Mouse (Mus musculus) layer of hippocampus, adult 9-11 months (tissue): ENCODE measurements around the gene Ugt1a6a.
"Not testable (repeated sequence)": the region's sequence is repeated elsewhere in the genome, so short reads cannot be mapped to it uniquely, and the experiment has no call there.

Experiments
- DNase-seq: peaks from one replicate; pipeline ENCODE4 v3.0.0; 2022

Ugt1a6a gene

GRCm38 (mm10) chr1:88213766-88214461 is 79.3 kb downstream of the Ugt1a6a start:
- no peak for DNase-seq

DNA sequence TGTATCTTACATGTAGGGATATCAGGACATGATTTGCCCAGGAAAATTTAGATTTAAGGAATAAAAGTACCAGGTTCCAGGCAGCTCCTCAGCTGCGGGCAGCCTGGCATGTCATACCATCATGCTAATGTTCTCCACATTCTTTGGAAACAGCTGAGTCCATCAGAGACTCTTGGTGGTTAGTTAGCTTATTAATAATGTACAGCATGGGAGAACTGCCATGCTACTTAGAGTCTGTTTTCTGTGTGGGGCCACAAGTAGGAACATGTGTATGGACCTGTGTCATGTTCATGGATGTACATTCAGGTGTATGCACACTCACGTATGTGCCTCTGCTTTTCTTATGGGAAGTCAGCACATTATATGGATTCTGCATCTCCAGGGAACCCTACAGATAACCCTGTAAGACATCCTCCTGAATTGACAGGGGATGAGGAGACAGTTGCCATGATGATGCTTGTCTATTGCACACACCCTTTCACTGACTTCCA is 79.9 kb downstream of the Ugt1a6a start:
- no peak for DNase-seq

DNA sequence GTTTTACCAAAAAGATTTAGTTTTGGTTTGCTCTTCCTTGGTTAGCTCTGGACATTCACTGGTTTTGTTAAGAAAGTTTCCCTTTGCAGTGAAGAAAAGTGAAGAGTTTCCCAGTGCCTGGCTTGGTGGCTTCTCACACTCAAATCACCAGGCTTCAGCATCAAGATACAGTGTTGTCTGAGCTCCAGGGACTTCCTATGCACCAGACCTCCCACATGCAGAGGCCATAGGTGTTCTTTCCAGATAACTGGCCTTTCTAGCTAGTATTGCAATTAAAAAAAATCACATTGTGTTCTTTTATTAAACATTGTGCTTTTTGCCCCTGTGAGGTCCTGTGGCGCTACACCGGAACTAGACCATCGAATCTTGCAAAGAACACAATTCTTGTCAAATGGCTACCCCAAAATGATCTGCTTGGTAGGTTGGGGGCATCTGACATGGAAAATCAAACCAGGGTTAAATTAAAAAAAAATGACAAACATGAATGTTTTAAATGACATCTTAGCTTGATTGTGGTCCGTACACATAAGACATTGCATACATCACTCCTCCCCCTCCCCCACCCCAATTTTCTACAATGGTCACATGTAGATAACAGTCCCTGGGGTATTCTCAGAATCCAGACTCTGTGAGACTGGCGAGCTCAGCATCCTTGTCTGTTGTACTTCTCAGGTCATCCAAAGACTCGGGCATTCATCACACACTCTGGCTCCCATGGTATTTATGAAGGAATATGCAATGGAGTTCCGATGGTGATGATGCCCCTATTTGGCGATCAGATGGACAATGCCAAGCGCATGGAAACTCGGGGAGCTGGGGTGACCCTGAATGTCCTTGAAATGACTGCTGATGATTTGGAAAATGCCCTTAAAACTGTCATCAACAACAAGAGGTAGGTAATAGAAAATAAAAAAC is 81.1 kb downstream of the Ugt1a6a start:
- DNase-seq: no peak

GRCm38 (mm10) chr1:88216551-88216950 is 81.9 kb downstream of the Ugt1a6a start:
- no peak for DNase-seq

DNA sequence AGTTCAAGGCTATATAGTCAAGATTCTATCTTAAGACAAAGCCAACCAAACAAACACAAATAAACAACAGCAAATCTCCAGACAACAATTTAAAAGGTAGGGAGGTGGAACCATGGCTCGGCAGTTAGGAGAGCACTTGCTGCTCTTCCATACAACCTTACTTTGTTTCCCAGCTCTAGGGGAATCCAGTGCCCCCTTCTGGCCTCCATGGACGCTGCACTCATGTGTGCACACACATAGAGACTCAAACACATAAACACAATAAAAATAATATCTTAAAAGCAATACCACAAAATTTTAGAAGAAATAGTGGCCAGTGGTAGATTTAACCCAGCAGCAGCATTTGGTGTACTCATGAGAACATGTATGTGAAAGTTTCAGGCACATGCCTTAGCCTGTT is 82.5 kb downstream of the Ugt1a6a start:
- no peak for DNase-seq

- no peak for DNase-seq
Observed at GRCm38 (mm10) chr1:88217576-88217975, 83.0 kb downstream of the Ugt1a6a start.

- no peak for DNase-seq
Observed at GRCm38 (mm10) chr1:88218051-88218450, 83.4 kb downstream of the Ugt1a6a start.

DNA sequence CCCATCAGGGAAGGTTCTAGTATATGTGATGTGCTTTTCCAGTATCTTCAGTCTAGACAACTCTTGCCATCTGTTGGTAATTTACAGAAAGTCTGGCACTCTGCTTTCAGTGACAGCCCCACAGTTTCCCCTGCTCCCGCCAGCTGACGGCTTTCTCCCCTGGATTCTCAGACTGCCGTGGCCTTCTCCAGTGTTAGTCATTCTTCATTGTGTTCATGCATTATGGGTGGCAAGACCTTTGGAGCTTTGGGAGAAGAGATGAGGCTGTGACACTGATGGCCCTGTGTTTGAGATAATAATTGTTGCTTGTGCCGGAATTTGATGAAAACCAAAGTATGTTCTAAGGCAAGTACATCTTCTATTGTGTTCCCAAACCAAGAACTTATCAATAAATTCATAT is 84.0 kb downstream of the Ugt1a6a start:
- no peak for DNase-seq

DNA sequence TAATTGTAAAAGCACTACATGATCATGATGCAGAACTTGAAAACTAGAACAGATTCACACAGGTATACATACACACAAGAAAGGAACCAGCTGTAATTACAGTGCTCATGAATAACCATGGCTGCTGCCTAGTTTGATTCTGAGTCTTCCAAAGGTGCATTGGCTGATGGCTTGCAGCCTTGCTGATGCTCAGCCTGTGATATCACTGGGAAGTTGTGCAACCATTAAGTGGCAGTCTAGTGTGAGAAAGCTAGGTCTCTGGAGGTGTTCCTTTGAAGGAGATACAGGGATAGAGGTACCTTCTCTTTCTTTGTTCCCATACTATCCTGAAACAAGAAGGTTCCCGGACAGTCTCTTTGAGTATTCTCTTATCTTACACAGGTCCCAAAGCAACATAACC is 84.4 kb downstream of the Ugt1a6a start:
- DNase-seq: no peak

GRCm38 (mm10) chr1:88220336-88220735 is 85.7 kb downstream of the Ugt1a6a start:
- no peak for DNase-seq

GRCm38 (mm10) chr1:88222216-88222615 is 87.6 kb downstream of the Ugt1a6a start:
- DNase-seq: no peak

DNA sequence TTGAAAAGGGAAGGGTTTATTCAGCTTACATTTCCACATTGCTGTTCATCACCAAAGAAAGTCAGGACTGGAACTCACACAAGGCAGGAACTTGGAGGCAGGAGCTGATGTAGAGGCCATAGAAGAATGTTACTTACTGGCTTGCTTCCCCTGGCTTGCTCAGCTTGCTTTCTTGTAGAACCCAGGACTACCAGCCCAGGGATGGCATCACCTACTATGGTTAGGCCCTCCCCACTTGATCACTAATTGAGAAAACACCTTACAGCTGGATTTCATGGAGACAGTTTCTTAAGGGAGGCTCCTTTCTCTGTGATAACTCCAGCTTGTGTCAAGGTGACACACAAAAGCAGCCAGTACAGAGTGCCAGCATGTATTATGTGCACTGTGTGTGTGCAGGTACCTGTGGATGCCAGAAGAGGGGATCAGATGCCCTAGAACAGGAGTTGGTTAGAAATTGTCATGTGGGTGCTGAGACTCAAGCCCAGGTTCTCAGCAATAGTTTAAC is 88.5 kb downstream of the Ugt1a6a start:
- DNase-seq: not testable (repeated sequence)

- DNase-seq: no peak
Observed at GRCm38 (mm10) chr1:88223591-88223990, 89.0 kb downstream of the Ugt1a6a start.

- no peak for DNase-seq
Observed at GRCm38 (mm10) chr1:88224029-88224776, 89.6 kb downstream of the Ugt1a6a start.

DNA sequence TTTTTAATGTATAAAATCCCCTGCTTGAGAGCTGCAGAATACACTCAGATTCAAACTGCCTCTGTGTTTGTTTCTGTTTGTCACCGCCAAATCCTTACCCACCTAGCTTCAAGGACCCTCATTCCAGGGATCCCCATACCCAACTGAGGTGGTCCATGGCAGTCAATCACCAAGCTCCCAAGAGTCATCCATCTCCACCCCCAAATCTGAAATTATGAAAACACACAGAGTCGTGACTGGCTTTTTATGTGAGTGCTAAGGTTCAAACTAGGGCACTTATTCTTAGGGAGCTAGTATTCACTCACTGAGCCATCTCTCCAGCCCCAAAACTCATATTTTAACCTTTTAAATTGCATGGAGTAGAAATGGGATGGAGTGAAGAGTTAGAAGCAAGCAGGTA is 90.7 kb downstream of the Ugt1a6a start:
- not testable (repeated sequence) for DNase-seq

GRCm38 (mm10) chr1:88225741-88226140 is 91.1 kb downstream of the Ugt1a6a start:
- DNase-seq: no peak

DNA sequence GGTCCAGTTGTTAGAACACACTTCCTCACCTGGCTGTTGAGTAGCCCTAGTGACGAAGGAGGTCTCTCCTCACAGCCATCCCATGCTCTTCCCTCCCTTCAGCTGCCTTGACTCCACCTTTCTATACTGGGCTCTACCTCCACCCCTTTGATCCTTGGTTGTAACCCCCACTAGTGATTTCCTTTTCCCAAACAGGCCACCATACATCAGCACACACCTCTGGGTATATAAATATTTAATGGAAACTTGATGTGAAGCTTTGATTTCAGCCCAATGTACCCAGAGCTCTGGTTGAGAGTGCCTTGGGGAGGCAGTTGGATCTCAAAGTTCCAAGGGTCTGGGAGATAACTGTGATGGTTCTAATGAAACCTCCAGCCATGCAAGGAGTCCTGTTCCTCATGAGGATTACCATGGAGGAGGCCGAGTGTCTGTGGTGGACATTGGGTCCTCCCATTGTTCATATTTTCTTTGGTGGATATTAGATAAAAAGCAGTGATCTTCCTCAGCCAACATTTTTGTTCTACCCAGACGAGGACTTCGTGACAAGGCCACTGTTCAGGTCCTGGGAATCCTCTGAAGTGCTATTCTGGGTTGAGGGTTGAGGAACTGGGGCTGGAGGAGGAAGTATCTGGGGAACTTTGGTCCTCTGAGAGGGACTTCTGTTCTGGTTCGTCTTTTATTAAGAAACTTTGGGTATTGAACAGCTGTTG is 92.2 kb downstream of the Ugt1a6a start, which contains the start of gene Mroh2a:
TSS of gene Mroh2a (plus strand) at position 317 of the 710 bp plus-strand sequence.
- no peak for DNase-seq

- no peak for DNase-seq
Observed at GRCm38 (mm10) chr1:88227482-88227881, 92.9 kb downstream of the Ugt1a6a start.

DNA sequence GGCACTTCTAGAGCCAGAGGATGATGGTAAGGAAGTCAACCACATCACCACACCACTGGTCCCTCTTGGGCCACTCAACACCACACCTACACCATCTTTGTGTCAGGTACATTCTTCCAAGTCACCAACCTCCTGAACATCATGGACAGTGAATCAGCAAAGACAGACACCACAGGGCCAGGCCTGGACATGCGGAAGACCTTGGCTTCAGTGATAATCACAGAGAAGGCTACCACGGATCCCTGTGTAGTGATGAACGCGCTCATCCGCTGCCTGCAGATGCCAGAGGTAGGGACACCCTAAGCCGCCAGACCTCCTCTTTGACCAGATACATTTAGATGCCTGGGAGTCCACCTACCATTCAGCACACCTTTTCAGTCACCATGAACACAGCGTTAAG is 93.5 kb downstream of the Ugt1a6a start:
- DNase-seq: no peak

DNA sequence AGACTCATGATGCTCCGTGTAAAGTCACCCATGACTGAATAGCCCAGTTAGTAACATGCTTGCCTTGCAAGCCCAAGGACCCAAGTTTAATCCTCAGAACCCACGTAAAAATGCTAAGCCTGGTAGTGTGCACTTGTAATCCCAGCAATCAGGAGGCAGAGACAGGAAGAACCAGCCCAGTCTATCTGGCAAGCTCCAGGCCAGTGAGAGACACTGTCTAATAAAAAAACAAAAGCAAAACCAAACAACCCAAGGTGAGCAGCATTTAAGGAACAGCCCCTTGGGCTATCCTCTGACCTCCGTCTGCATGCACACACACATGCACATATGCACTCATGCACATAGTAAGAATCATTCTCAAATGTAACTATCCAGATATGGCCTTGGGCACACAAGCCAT is 95.0 kb downstream of the Ugt1a6a start:
- no peak for DNase-seq

DNA sequence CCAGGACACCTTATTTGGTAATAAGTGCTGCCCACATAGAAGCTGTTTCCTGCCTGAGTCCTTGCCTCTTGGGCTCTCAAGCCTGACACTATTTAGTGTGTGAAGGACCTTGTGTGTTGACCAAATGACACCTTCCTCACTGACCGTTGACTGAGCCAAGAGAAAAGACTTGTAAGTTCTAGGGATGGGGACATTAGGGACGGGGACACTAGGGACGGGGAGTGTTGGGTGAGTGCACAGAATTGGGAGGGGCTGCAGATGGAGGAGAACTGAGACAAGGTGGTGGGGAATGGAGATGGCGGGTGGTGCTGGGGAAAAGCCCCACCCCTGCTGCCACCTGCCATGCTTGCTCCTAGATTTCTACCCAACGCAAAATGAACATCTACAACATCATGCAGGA is 95.4 kb downstream of the Ugt1a6a start:
- no peak for DNase-seq

GRCm38 (mm10) chr1:88230421-88230820 is 95.8 kb downstream of the Ugt1a6a start:
- DNase-seq: no peak
